Mouse (Mus musculus) embryonic fibroblast, embryonic 13.5 days (primary cell): ENCODE measurements around the gene Hs2st1. TPM values are rescaled to one million over a fixed set of nuclear protein-coding genes. Genes with fewer than 3 reads are reported as not detected.
A peak's percentile ranks its signal among the peaks of the same experiment; 100 is the strongest.

ENCODE experiments used
- H3K27ac ChIP-seq: 2 replicates; pipeline ENCODE4 v1.5.1; 2012; ENCODE audit warnings: low read length, control low read depth, inconsistent platforms; ENCODE audit not compliant: insufficient read depth
- H3K4me1 ChIP-seq: 2 replicates; pipeline ENCODE4 v1.6.1; 2011; ENCODE audit warnings: low read length; ENCODE audit not compliant: control insufficient read depth, insufficient read depth
- H3K4me3 ChIP-seq: 2 replicates; pipeline ENCODE4 v1.5.1; 2011; ENCODE audit warnings: mild to moderate bottlenecking, control low read depth, low read length; ENCODE audit not compliant: insufficient read depth
- CTCF ChIP-seq: IDR thresholded peaks from 2 replicates; pipeline ENCODE4 v1.5.1; 2011; ENCODE audit warnings: mild to moderate bottlenecking, control low read depth, low read length, moderate library complexity, borderline replicate concordance; ENCODE audit not compliant: insufficient read depth
- POLR2A ChIP-seq: IDR thresholded peaks from 2 replicates; pipeline ENCODE4 v1.6.1; 2011; ENCODE audit warnings: low read depth, mild to moderate bottlenecking, control low read depth, low read length, moderate library complexity
- polyA plus RNA-seq: library from polyadenylated mRNA; stranded (reverse); fragments of >200 nt; gene quantifications from 2 replicates; pipeline ENCODE4 v1.2.4, GENCODE M21; 2011; ENCODE audit warnings: low read depth; ENCODE audit not compliant: missing spikeins, insufficient read length

The Hs2st1 gene
- polyA plus RNA-seq, 1 experiment: 83.7 TPM

GRCm38 (mm10) chr3:144589189-144589890 lies 19.4 kb upstream of the Hs2st1 start:
- TF ChIP-seq POLR2A: no peak
- no peak for TF ChIP-seq CTCF
- H3K4me1 ChIP-seq: peaks cover 20% of the 10 kb centered on the region
- H3K27ac ChIP-seq: peak overlapping the region; percentile 83
- H3K4me3 ChIP-seq: no peak overlapping the region

- peaks cover 23% of the 10 kb centered on the region for H3K4me1 ChIP-seq
- H3K4me3 ChIP-seq: no peak overlapping the region
- peak overlapping the region; percentile 83 for H3K27ac ChIP-seq
- TF ChIP-seq CTCF (no peak), POLR2A (no peak)
Observed at GRCm38 (mm10) chr3:144586731-144587130, 16.8 kb upstream of the Hs2st1 start.

GRCm38 (mm10) chr3:144584789-144585553 lies 15.0 kb upstream of the Hs2st1 start:
- Histone ChIP-seq H3K27ac (peak overlapping the region; percentile 38; the same call in 1 of the 2 replicates), H3K4me3 (no peak overlapping the region), H3K4me1 (peaks cover 24% of the 10 kb centered on the region)
- TF ChIP-seq POLR2A: no peak
- TF ChIP-seq CTCF: no peak

GRCm38 (mm10) chr3:144583789-144584188 lies 13.8 kb upstream of the Hs2st1 start:
- Histone ChIP-seq H3K27ac (no peak overlapping the region), H3K4me3 (no peak overlapping the region), H3K4me1 (peaks cover 25% of the 10 kb centered on the region)
- TF ChIP-seq POLR2A (no peak), CTCF (no peak)

- Histone ChIP-seq H3K27ac (peak overlapping the region; percentile 94), H3K4me1 (peaks cover 30% of the 10 kb centered on the region), H3K4me3 (no peak overlapping the region)
- no peak for TF ChIP-seq POLR2A
- TF ChIP-seq CTCF: no peak
Observed at GRCm38 (mm10) chr3:144582306-144582705, 12.3 kb upstream of the Hs2st1 start.

GRCm38 (mm10) chr3:144581842-144582241 lies 11.9 kb upstream of the Hs2st1 start:
- no peak overlapping the region for H3K4me3 ChIP-seq
- no peak for TF ChIP-seq CTCF
- no peak for TF ChIP-seq POLR2A
- peak overlapping the region; percentile 94 for H3K27ac ChIP-seq
- peaks cover 28% of the 10 kb centered on the region for H3K4me1 ChIP-seq

GRCm38 (mm10) chr3:144580281-144580680 lies 10.3 kb upstream of the Hs2st1 start:
- peaks cover 20% of the 10 kb centered on the region for H3K4me1 ChIP-seq
- TF ChIP-seq POLR2A (no peak), CTCF (no peak)
- H3K4me3 ChIP-seq: no peak overlapping the region
- peak overlapping the region; percentile 59; the same call in 1 of the 2 replicates for H3K27ac ChIP-seq

- Histone ChIP-seq H3K4me1 (peaks cover 20% of the 10 kb centered on the region), H3K4me3 (no peak overlapping the region), H3K27ac (peak overlapping the region; percentile 59)
- TF ChIP-seq POLR2A: no peak
Observed at GRCm38 (mm10) chr3:144579796-144580195, 9.8 kb upstream of the Hs2st1 start.

GRCm38 (mm10) chr3:144578921-144579320 lies 8.9 kb upstream of the Hs2st1 start:
- TF ChIP-seq POLR2A (no peak), CTCF (no peak)
- Histone ChIP-seq H3K27ac (peak overlapping the region; percentile 94), H3K4me1 (peaks cover 20% of the 10 kb centered on the region), H3K4me3 (no peak overlapping the region)
